Mouse (Mus musculus) spleen, postnatal 10 days (tissue): ENCODE results near the gene Krr1.
"Not testable (repeated sequence)": the region's sequence is repeated elsewhere in the genome, so short reads cannot be mapped to it uniquely, and the experiment has no call there.

Experiments used
- DNase-seq, 2 experiments: peaks; one replicate each; pipeline ENCODE4 v3.0.0; 2021 to 2022; ENCODE audit warnings: low spot score in 2 of 2

Gene Krr1

DNA sequence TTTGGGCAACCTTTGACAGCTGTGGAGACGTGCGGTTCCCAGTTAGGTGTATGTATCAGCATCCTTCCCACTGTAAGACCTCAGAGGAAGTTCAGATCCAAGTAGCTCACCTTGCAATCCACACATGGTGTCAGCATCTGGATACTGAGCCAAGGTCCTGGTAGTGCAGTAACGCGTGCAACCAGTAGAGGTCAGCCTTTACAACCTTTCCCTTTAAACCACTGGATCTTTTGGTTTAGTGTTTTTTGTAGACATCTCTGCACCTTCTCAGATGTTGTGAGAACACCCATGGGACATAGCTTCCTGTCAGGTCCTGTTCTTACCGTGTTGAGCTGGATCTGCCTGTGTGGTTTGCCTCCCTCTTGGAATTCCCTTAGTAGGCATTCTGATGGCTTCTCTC lies 5.1 kb downstream of the Krr1 start:
- peak; percentile 47 to 72 for DNase-seq

DNA sequence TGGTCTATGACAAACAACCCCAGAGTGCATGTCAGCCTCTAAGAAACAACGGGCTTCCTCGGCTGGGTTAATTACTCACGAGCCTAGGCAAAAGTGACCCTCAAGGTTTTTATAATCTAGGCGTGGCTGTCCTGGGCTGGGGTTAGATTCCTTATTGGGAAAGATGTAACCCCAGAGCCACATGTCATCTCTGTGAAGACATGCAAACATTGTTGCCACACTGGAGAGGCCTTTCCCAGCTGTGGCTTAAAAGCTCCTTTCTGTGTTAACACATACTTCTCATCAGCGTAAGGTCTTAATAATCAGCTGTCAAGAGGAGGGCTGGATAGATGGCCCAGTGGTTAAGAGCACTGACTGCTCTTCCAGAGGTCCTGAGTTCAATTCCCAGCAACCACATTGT lies 10.6 kb downstream of the Krr1 start:
- no peak for DNase-seq

DNA sequence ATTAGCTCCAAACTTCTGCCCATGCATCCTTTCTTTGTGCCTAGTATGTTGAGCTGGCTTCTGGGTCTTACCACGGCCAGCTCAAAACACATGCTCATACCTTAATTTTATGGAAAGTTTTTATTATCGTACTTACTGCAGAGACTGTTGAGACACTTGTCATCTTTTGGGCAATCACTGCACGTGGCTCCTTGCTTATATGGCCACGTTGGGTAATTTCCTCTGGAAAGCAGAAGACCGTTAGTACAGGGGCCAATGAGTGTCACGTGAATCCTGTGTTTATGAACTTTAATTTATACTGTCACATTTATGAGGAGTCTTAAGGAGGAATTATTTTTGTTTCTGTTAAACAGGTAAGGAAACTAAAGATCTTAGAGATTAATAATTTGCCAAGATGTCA lies 14.0 kb downstream of the Krr1 start:
- no peak for DNase-seq

DNA sequence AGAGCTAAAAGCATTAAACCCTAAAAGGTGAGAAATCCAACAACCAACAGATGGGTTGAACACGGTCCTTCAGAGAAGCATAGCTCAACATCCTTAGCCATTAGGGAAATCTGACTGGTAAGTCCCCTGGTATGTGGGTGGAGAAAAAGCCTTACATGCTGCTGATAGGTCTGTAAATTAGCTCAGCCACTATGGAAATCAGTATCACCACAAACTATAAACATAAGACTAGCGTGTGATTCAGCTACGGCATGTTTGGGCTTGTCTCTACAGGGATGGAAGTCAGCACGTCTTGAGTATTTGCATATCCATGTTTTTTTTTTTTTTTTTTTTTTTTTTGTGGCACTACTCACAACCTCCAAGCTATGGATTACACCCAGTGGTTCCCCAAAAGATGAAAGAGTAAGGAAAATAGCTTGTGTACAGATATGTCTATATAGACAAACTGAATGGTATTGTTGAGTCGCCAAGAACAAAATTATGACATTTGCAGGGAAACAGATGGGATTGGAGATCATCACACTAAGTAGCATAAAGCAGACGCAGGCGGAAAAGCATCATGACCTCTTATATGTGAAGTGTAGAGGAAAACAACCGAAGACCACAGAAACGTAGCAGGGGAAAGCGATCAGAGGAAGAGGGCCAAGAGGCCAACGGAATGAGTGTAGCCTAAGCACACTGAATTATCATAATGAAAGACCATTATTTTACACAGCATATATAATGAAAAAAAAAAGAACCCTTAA lies 23.5 kb downstream of the Krr1 start:
- no peak for DNase-seq

DNA sequence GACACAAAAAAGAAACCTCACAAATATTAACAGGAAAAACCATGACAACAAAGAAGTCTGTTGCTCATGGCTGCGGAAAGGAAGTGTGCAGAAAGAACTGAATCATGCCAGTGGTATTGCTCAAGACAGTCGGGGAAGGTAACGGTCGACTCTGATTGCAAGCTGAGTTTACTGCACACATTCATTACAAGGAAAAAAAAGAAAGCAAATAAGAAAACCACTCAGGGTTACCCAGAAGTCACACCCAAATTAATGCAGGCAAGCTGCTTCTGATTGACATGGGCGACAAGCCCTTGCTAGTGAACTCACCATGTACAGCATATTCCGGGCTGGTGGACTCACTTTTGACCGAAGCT lies 24.1 kb downstream of the Krr1 start:
- no peak for DNase-seq

DNA sequence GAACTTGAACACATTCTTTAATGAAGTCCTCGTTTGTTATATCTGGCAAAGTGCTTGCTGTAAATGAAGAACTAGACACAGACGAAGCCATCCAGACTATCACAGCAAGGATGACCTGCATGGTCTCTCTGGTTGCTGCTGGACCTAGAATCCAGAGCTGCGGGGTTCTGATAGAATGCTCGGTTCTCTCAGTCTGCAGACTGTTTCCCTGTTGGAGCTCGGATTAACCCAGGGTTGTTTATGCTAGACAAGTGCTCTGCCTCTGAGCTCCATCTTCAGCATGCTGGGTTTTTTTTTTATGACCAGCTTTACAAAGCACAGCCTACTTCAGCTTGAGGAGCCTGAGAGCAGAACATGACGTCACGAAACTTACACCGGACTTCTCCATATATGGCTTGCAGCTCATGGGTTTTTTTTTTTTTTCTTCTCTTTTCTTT lies 24.5 kb downstream of the Krr1 start:
- no peak for DNase-seq

DNA sequence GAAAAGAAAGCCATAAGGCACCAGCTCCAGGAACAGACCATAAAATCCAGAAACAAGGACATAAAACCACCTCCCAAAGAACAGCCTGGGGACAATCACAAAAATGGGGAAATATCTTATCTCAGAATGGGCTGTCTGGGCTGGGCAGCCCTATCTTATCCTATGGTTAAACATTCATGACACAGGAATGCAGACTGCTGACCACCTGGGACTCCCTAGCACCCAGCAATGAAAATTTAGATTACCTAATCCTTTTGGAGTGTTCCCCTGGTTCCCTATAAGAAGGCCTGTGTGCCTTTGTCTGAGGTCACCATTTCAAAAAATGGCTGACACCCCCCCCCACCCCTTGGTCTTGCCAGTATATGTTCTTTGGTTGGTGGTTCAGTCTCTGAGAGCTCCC lies 25.2 kb downstream of the Krr1 start:
- DNase-seq, result no peak

DNA sequence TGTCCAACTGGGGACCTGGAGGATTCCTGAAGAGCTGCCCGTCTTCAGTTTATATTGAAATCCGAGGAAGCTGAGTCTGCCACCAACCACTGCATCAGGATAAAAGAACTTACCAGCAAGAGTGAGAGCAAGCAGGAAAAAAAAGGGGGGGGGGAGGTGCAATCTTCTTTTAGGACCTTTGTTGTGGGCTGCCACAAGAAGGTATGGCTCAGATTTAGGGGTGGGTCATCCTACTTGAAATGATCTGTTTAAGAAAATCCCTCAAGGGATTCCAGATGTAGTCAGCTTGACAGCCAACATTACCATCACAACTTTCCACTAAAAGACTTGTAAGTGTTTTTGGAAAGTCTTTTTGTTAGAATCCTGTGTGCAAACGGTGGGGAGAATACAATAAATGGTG lies 27.3 kb downstream of the Krr1 start:
- no peak for DNase-seq

DNA sequence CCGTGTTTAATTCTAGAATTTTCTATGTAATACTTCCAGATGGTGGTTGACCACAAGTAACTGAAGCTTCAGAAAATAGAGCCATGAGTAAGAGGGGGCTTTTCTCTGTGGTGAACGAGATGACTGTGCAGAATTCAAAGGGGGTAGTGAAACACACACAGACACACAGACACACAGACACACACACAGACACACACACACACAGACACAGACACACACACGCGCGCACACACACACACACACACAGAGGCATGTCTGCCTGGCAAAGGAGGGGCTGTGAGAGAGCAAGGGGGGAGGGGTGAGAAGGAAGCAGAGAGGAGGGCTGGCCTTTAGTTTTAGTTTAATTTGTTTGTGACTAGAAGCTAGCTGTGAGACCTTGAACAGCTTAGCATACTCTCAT lies 28.1 kb downstream of the Krr1 start:
- DNase-seq, result peak in 1 of 2 experiments; percentile 50

DNA sequence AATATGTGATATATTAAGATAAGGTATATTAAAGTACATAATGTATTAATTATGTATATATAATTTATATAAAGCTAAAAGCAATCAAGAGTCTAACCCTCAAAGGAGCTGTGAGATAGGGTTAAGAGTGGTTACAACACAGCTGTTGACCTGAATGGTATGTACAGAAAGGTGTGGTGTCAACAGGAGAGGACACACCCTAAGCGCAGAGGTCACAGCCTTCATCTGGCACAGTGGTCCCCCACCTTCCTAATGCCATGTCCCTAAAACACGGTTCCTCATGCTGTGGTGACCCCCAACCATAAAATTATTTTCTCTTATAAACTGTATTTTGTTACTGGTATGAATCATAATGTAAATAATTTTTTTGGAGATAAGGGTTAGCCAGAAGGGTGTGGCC lies 28.9 kb downstream of the Krr1 start:
- DNase-seq, result no peak

DNA sequence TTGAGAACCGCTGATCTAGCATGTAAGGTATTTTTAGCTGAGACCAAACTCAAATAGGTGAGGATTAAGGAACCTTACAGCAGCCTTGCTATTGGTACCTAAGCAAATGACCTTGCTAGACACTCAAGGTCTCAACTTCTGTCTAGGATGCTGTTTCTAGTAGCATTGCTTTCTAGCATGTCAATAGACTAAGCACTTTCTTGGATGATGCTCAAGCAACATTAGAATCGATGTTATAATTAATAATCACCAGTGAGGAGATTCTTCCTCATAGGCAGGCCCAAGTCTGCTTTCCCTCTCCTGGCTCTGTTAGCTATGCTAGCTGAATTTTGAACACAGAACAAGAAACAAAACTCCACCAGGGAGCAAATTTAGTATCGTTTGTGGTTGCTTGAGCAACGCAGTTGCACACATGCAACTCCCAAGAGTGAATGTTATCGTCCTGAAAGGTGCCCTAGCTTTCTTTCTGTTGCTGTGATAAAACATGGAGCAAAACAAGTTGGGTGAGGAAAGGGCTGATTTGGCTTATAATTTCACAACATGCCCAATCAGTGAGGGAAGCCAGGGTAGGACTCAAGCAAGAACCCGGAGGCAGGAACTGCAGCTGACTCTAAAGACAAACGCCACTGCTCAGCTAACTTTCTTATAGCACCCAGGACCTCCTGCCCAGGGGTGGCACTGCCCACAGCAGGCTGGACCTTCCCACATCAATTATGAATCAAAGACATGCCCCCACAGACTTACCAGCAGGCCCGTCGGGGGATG lies 29.5 kb downstream of the Krr1 start:
- no peak for DNase-seq

DNA sequence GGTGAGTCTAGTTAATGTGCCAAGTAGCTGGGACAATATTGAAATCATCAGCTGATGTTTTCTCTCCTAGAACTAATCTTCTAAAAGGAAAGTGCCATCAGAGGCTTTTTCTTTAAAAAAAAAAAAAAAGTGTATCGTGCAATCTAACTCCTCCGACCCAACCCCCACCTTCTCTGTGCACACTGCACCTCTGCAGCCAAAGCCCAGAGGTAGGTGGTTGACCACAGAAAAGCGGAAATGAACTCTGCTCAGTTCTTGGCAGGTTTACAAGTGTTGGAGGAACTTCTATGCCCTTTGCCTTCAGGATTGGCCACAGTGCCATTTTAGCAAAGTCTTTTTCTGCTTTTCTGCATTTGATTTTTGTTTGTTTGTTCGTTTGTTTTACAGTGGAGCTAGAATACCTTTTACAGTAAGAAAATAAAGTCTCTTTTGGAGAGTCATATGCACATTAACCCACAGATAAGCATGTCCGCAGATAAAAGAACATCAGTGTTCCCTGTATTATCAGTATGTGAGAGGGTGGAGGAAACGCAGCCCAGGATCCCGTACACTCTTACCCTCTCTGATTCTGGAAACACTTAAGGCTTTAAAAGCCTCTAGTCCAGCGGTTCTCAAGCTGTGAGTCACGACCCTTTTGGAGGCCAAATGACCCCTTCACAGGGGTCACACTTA lies 30.2 kb downstream of the Krr1 start, which contains the start of gene Glipr1:
TSS of gene Glipr1 (minus strand) at position 88 of the 672 bp plus-strand sequence.
- peak in 1 of 2 experiments; percentile 79 for DNase-seq

DNA sequence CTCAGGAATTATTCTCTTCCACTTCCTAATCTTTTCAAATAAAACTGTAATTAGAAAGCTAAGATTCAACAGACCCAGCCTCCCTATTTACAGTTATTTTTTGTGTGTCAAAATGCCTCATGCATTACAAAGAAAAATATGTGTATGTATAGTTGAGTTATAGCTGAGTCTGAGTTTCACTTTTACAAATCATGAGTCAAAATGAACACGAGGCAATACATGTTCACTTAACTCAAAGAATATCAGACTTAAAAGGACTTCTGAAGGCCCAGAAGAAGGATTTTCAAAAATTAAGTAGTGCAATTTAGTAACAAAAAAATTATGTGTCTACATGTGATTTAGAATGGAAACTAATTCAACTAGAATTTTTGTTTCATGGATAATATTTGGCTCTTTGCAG lies 37.0 kb downstream of the Krr1 start:
- not testable (repeated sequence) for DNase-seq

DNA sequence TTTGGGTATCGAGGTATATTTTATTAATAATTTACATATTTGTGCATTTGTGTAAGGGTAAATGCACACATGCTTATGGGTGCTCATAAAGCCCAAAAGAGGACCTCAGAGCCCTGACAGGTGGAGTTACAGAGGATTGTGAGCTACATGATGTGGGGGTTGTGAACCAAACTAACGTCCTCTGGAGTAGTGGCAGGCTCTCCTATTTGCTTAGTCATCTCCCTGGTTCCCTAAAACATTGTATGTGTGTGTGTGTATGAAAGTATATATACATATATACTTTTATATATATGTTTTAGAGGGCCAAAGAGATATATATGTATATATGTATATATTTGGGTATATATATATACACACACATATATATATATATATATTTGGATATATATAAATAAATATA lies 51.1 kb downstream of the Krr1 start:
- DNase-seq, result no peak

DNA sequence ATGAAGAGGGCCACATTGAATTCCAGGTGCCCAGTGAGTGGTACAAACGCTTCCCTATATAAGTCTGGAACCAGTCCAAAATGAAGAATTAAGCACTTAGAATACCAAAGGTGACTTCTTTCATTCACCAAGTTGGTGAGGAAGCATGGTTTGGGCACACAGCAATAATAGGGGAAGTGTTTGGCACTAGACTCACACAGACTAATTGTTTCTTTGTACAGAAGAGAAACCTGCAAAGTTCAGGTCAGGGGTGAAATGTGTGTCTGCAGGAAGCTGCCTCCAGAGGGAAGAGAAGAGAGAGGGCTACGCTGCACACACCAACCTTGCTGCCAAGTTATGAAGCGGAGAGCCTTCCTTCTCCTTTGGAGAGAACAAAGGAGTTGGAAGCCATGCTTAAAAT lies 56.2 kb downstream of the Krr1 start:
- DNase-seq, result not testable (repeated sequence)
